Mouse (Mus musculus) olfactory bulb, adult 2 months (tissue): ENCODE measurements around the gene Tbc1d2. TPM values are rescaled to one million over a fixed set of nuclear protein-coding genes. Genes with fewer than 3 reads are reported as not detected.

Source experiments
- H3K27ac ChIP-seq: fragments of 200-500 bp; 2 replicates; pipeline ENCODE4 v1.5.1; 2012; ENCODE audit warnings: low read depth, low read length; ENCODE audit not compliant: insufficient read depth
- H3K4me1 ChIP-seq: fragments of 200-500 bp; 2 replicates; pipeline ENCODE4 v1.6.1; 2012; ENCODE audit warnings: low read length; ENCODE audit not compliant: control insufficient read depth, insufficient read depth
- H3K4me3 ChIP-seq: fragments of 200-500 bp; 2 replicates; pipeline ENCODE4 v1.5.1; 2012; ENCODE audit warnings: mild to moderate bottlenecking, low read depth, low read length, moderate library complexity; ENCODE audit not compliant: insufficient read depth
- CTCF ChIP-seq: fragments of 200-500 bp; IDR thresholded peaks from 2 replicates; pipeline ENCODE4 v1.5.1; 2012; ENCODE audit warnings: low read depth, mild to moderate bottlenecking, low read length, moderate library complexity; ENCODE audit not compliant: insufficient read depth
- POLR2A ChIP-seq: fragments of 200-500 bp; IDR thresholded peaks from 2 replicates; pipeline ENCODE4 v1.6.1; 2012; ENCODE audit warnings: mild to moderate bottlenecking, low read depth, low read length, moderate library complexity; ENCODE audit not compliant: insufficient read depth
- WGBS: fragments of 180-500 bp; shearing (Covaris S2); methylation state at CpG from one replicate; pipeline ENCODE4 v1.1.7; 2018; 5-methylcytosine and 5-hydroxymethylcytosine counted together
- polyA plus RNA-seq: library from polyadenylated mRNA; stranded (reverse); fragments of >200 nt; gene quantifications from 2 replicates; pipeline ENCODE4 v1.2.4, GENCODE M21; 2012; ENCODE audit warnings: low replicate concordance; ENCODE audit not compliant: missing spikeins, insufficient read depth, insufficient read length

Gene Tbc1d2
- polyA plus RNA-seq, 1 experiment: not detected

DNA sequence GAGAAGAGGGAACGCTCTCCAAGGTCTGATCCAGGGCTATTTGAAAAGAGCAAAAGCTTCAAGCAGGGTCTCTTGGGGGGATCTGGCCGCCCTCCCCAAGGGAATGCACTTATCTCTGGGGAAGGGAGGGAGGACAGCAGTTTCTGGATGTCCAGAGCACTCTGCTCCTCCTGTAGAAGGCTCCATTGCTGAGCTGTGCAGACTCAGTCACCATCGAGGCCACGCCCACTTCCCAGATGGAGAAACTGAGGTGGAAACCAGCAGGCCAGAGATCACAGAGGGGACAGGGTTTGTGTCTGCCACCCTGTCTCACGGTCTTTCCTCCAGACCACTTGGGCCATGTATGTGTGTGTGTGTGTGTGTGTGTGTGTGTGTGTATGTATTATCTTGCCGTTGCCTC, 51.0 kb downstream of the Tbc1d2 start:
- Histone ChIP-seq H3K27ac (no peak overlapping the region), H3K4me1 (peaks cover 7% of the 10 kb centered on the region), H3K4me3 (no peak overlapping the region)
- TF ChIP-seq CTCF (no peak), POLR2A (no peak)
- WGBS: 91% methylated on average over 6 of the region's 6 CpGs

DNA sequence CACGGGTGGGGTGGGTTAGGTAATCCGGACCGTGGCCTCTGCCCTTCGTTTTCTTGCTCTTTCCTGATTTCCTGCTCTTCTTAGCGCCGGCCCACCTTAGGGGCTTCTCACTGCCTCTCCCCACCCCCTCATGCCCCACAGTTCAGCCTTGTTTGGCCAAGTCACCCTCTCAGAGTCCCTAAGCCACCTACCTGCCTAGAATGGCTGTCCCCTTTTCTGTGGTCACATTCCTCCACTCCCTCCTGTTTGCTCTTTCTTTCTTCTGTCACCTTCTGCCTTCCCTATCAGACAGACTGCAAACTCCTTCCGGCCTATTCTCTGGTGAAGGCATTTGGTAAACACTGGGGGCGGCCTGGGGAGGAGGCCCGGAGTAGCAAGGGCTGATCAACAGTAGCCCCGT, 51.9 kb downstream of the Tbc1d2 start:
- WGBS: 79% methylated on average over 10 of the region's 10 CpGs

DNA sequence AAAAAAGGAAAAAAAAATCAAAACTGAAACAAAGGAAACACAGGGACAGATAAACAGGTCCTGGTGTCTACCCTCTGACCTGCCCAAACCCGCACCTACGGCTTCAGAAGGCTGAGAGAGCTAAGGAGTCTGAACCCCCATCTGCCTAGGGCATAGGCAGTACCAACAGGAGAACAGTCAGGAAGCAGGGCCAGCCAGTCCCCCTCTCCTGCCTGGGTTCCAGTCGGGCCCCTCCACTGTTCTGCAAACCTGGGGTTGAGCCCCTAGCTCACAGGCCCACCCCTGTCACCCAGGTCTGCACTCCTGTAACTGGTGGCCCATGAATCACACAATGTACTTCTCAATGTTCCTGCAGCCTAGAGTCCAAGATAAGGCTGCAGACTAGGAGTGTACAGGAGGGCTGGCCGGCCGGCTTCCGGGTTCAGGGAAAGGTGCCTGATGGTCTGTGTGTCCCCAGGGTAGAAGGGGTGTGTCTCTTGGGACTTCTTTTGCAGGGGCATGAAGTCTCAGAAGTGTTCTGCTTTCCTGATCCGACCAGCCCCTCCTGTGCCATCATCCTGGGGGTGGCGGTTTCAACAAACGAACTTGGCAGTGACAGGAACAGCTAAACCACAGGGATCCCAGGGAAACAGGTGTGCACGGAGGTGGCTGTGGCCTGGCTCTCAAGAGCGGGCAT, 52.6 kb downstream of the Tbc1d2 start:
- WGBS: 87% methylated on average over 11 of the region's 11 CpGs
- no peak for TF ChIP-seq POLR2A
- no peak for TF ChIP-seq CTCF
- peaks cover 7% of the 10 kb centered on the region for H3K4me1 ChIP-seq
- no peak overlapping the region for H3K4me3 ChIP-seq
- H3K27ac ChIP-seq: no peak overlapping the region

More for the DNA sequence above, 51.9 kb downstream of the Tbc1d2 start:
- H3K4me1 ChIP-seq: peaks cover 7% of the 10 kb centered on the region
- H3K27ac ChIP-seq: no peak overlapping the region
- TF ChIP-seq POLR2A (no peak), CTCF (no peak)
- no peak overlapping the region for H3K4me3 ChIP-seq

DNA sequence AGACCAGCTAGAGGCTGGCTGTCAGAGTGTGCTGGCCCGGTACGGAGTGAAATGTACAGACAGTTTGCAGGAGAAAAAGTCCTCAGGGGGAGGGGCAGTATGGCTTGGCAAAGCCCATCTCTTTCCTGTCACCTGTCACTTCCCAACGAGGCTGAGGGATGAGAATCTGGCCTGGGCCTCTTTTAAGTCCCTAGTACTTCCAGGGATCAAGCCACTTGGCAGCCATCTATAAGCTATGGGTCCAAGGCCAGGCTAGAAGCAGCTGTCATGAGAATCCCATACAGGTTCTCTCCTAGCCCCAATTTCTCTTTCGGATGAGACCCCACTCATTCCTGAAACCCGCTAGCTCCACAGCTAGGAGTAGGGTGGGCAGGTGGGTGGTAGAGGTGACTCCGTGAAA, 53.6 kb downstream of the Tbc1d2 start:
- TF ChIP-seq POLR2A (no peak), CTCF (no peak)
- Histone ChIP-seq H3K4me1 (peaks cover 5% of the 10 kb centered on the region), H3K27ac (no peak overlapping the region), H3K4me3 (no peak overlapping the region)
- WGBS: 70% methylated on average over 6 of the region's 6 CpGs

DNA sequence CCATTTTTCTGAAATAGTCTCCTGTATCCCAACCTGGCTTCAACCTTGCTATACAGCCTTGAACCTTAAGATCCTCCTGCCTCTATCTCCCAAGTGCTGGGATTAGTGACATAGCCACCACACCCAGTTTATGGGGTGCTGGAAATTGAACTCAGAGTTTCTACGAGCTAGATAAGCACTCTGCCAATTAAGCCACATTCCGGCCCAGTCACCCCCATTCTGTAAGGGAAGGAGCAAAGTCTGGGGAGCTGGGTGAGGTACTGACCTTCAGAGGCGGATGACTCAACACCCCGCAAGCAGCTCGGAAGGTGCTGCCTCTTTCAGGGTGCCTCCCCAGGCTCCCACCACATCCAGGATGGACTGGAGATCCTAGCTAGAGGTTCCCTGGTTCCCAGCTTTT, 55.9 kb downstream of the Tbc1d2 start:
- H3K4me1 ChIP-seq: no peaks in the 10 kb centered on the region
- no peak overlapping the region for H3K27ac ChIP-seq
- TF ChIP-seq CTCF (no peak), POLR2A (no peak)
- no peak overlapping the region for H3K4me3 ChIP-seq
- WGBS: 89% methylated on average over 5 of the region's 5 CpGs

DNA sequence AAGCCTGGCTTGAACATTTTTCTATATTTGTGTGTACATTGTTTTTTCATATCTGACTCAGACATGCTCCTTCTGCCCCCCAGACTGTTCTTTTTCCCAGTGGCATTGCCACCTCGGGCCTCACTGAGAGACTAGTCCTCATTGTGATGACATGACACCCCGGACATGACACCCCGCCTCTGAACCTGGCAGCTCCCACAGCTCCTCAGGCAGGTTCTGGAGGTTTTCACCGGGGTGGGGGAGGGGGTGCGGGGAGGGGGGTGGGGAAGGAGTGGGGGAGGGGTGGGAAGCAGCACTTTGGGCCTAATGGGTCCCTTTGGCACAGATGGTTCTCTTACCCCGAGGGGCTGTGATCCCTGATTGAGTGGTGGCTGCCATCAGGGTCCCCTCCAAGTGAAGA, 56.5 kb downstream of the Tbc1d2 start:
- 63% methylated on average over 6 of the region's 6 CpGs for WGBS

DNA sequence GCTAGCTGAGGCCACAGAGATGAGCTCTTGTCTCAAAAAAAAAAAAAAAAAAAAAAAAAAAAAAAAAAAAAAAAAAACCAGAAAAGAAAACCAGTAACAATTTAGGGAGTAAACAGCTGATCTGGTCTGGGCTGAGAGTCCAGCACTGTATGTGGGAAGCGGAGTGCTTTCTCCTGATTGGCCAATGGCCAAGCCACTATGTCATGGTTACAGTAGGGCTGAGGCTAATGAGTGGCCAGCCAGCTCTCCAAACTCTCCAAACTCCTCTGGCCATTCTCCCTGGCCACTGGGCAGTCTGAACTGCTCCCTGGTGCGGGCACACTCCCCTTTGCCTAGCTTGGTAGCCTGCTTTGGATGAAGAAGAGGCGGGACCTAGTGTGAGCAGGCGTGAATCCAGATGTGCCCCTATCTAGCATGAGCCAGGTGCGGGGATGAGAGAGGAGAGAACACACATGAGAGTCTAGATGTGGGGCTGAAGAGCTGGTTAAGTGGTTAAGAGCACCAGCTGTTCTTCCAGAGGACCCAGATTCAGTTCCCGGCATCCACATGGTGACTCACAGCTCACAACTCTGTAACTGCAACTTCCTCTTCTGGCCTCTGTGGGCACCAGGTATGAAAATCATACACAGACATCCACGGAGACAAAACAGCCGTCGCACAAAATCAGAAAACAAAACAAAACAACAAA, 58.0 kb downstream of the Tbc1d2 start:
- 86% methylated on average over 9 of the region's 9 CpGs for WGBS
- Histone ChIP-seq H3K4me1 (no peaks in the 10 kb centered on the region), H3K4me3 (no peak overlapping the region), H3K27ac (no peak overlapping the region)
- no peak for TF ChIP-seq POLR2A
- TF ChIP-seq CTCF: no peak

More for the DNA sequence above, 56.5 kb downstream of the Tbc1d2 start:
- Histone ChIP-seq H3K4me1 (no peaks in the 10 kb centered on the region), H3K4me3 (no peak overlapping the region), H3K27ac (no peak overlapping the region)
- TF ChIP-seq CTCF (no peak), POLR2A (no peak)

DNA sequence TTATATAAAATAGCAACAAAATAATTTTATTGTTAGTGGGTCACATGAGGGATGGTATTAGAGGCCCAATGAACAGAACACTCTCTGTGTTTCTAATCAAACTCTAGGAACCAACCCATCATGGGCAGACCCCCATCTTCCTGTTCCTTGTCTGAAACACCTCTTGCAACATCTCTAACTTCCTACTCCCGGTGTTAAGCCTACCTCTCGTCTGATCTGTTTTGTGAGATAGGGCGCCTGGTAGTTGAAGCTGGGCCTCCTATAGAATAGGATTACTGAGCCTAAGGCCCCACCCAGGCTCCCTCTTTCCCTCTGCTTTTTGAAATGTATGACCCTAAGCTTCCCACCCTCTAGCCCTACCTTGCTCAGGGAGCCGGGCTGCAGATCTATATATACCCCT, 59.2 kb downstream of the Tbc1d2 start:
- H3K4me1 ChIP-seq: no peaks in the 10 kb centered on the region
- H3K27ac ChIP-seq: no peak overlapping the region
- no peak overlapping the region for H3K4me3 ChIP-seq
- TF ChIP-seq CTCF (no peak), POLR2A (no peak)
- WGBS: 90% methylated on average over 4 of the region's 4 CpGs

DNA sequence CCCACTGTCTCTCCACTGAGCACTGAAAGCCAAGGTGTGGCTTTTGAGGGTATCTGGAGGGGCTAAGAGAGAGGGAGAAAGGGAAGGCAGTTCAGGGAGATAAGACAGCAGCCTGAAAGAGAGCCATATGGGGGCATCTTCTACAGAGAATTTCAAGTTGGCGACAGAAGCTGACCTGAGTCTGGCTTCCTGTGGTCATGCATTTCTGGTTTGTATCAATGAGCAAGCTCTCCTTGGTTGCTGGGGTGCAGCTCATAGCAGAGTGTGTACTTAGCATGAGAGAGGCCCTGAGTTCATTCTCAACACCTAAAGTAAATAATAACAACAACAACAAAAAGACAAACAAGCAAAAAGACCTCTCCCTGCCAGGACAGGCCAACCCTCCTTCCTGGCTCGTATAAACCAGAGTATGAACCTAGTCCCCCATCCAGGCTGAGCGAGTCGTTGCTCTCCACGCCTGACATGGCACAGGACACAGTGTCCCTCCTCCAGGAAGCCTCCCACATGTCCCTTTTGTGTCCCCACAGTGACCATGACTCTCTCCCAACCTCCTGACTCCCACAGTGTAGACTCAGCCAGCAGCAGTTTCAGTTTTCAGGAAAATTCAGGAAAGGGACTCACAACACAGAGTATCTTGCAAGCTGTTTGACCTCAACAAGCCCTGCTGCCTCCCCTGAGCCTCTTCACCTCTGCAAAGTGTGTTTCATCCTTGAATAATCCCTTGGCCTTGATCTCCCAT, 59.9 kb downstream of the Tbc1d2 start:
- Histone ChIP-seq H3K4me1 (no peaks in the 10 kb centered on the region), H3K4me3 (no peak overlapping the region), H3K27ac (no peak overlapping the region)
- no peak for TF ChIP-seq CTCF
- no peak for TF ChIP-seq POLR2A
- WGBS: 90% methylated on average over 5 of the region's 5 CpGs
